13 mouse cellular contexts compared by ENCODE assay signal in genomic region chr5:74904327-74904726, GRCm38 (mm10).
A peak's percentile ranks its signal among the peaks of the same experiment; 100 is the strongest.
DNase-seq lines count a peak whose midpoint lies in the region; ATAC-seq and TF ChIP-seq lines count a peak whose summit lies in the region.
"Had no signal": no experiment of that assay in that cellular context is flagged by ENCODE, and none has a peak within 500 bp of the region (broad histone marks: within the 10 kb centered on the region; RNA-seq: fewer than 3 reads in every experiment).

No protein-coding gene starts in this region.

- DNase-seq in kidney, adult 11 months = no peak
- no peak for DNase-seq in testis, postnatal 10 days (ENCODE audit: low spot score)
- DNase-seq in NIH3T3 (ENCODE audit: low read depth) = peak; percentile 41
- DNase-seq in liver, postnatal 0 days = no peak
- DNase-seq in adrenal gland, postnatal 10 days = no peak
- no peak for DNase-seq in heart, embryonic 10.5 days (ENCODE audit: low spot score)
- DNase-seq: cerebellum, postnatal 25 days; left cerebral cortex, postnatal 4 days; lung, postnatal 36 days; thymus, adult 2 months had no signal

- peak overlapping the region; percentile 14; the same call in 1 of the 2 replicates for H3K27ac ChIP-seq in kidney, embryonic 14.5 days (ENCODE audit: low read depth, low read length)
- no peak overlapping the region for H3K27ac ChIP-seq in testis, adult 2 months (ENCODE audit: control insufficient read depth, insufficient read depth, low read depth, low read length)
- no peak overlapping the region for H3K27ac ChIP-seq in liver, postnatal 0 days (ENCODE audit: low read depth)
- no peak overlapping the region for H3K27ac ChIP-seq in heart, embryonic 10.5 days

- TF ChIP-seq CTCF in testis, adult 2 months (IDR thresholded peaks at IDR 0.05; ENCODE audit: control insufficient read depth, insufficient read depth, insufficient replicate concordance, low read depth, low read length) = peak; percentile 68; the same call in 1 of the 2 replicates
- peak; percentile 51 for TF ChIP-seq CTCF in liver, postnatal 0 days (IDR thresholded peaks at IDR 0.05; ENCODE audit: low read depth)

- no peak overlapping the region for H3K4me3 ChIP-seq in kidney, embryonic 14.5 days (ENCODE audit: low read length)
- H3K4me3 ChIP-seq in testis, adult 2 months (ENCODE audit: control insufficient read depth, low read depth, low read length) = no peak overlapping the region
- H3K4me3 ChIP-seq in liver, postnatal 0 days (ENCODE audit: low read depth, low read length) = no peak overlapping the region
- no peak overlapping the region for H3K4me3 ChIP-seq in heart, embryonic 10.5 days

- no peak overlapping the region for H3K4me2 ChIP-seq in kidney, embryonic 14.5 days (replicated peaks; ENCODE audit: low read depth, low read length)
- no peak overlapping the region for H3K4me2 ChIP-seq in liver, postnatal 0 days (ENCODE audit: low read depth, low read length)

- no peaks in the 10 kb centered on the region for H3K36me3 ChIP-seq in kidney, embryonic 14.5 days (ENCODE audit: control insufficient read depth, insufficient read depth, low read length)
- H3K36me3 ChIP-seq in testis, adult 2 months (ENCODE audit: control insufficient read depth, insufficient read depth, low read length) = no peaks in the 10 kb centered on the region
- no peaks in the 10 kb centered on the region for H3K36me3 ChIP-seq in liver, postnatal 0 days (replicated peaks; ENCODE audit: insufficient read depth, low read length)
- H3K36me3 ChIP-seq in heart, embryonic 10.5 days = no peaks in the 10 kb centered on the region

- 0 out of 2 replicates have a peak, but pooled peaks cover 5% of the 10 kb centered on the region for H3K4me1 ChIP-seq in kidney, embryonic 14.5 days (ENCODE audit: control insufficient read depth, insufficient read depth, low read length)
- no peaks in the 10 kb centered on the region for H3K4me1 ChIP-seq in testis, adult 2 months (ENCODE audit: control insufficient read depth, insufficient read depth, low read length)
- no peaks in the 10 kb centered on the region for H3K4me1 ChIP-seq in liver, postnatal 0 days (ENCODE audit: insufficient read depth)
- H3K4me1 ChIP-seq in heart, embryonic 10.5 days = peaks cover 21% of the 10 kb centered on the region

- WGBS in kidney, embryonic 14.5 days = 80% methylated on average over 3 of the region's 3 CpGs
- WGBS in liver, postnatal 0 days (ENCODE audit: insufficient replicate concordance) = 68% methylated on average over 3 of the region's 3 CpGs
- WGBS in heart, embryonic 10.5 days = 74% methylated on average over 3 of the region's 3 CpGs

- ATAC-seq in kidney, embryonic 14.5 days (ENCODE audit: low FRiP score, low TSS enrichment) = no peak
- ATAC-seq in liver, postnatal 0 days = no peak
- ATAC-seq: midbrain, embryonic 16.5 days had no signal

- no peaks in the 10 kb centered on the region for H3K27me3 ChIP-seq in kidney, embryonic 14.5 days (ENCODE audit: control insufficient read depth, insufficient read depth, low read length)
- no peaks in the 10 kb centered on the region for H3K27me3 ChIP-seq in testis, adult 2 months (ENCODE audit: control insufficient read depth, insufficient read depth, low read length)
- no peaks in the 10 kb centered on the region for H3K27me3 ChIP-seq in liver, postnatal 0 days (ENCODE audit: insufficient read depth, low read length)
- H3K27me3 ChIP-seq in heart, embryonic 10.5 days (ENCODE audit: insufficient read depth, poor library complexity, severe bottlenecking) = no peaks in the 10 kb centered on the region

- no peak for TF ChIP-seq POLR2A in testis, adult 2 months (IDR thresholded peaks at IDR 0.05; ENCODE audit: control insufficient read depth, low read depth, low read length)

- H3K9ac ChIP-seq in kidney, embryonic 14.5 days (ENCODE audit: low read depth, low read length) = no peak overlapping the region
- H3K9ac ChIP-seq in liver, postnatal 0 days (replicated peaks) = no peak overlapping the region

- peaks cover 3% of the 10 kb centered on the region; the same call in 1 of the 2 replicates for H3K9me3 ChIP-seq in kidney, embryonic 14.5 days (ENCODE audit: control insufficient read depth, low read length)
- no peaks in the 10 kb centered on the region for H3K9me3 ChIP-seq in liver, postnatal 0 days (ENCODE audit: low read length)
- no peaks in the 10 kb centered on the region for H3K9me3 ChIP-seq in heart, embryonic 10.5 days

- no peak for TF ChIP-seq EP300 in liver, postnatal 0 days (IDR thresholded peaks at IDR 0.05; ENCODE audit: low read depth)
